Mouse (Mus musculus): Measurements from ENCODE around the gene Mreg.

DNA sequence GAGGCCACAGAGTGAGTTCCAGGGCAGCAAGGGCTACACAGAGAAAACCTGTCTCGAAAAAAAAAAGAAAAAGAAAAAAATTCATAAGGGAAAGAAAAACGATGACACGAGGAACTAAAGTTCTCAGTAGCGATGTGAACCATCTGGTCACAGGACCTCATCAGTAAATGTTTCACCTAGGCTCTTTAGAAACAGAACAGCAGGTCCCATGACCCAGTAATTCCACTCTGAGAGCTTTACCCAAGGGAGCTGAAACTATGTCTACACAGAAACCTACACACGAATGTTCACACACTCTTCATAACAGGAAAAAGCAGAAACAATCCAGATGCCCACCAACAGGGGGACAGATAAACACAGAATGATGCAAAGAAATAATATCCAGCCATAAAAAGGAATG lies 4.0 kb downstream of the Mreg start:
- TF ChIP-seq CTCF (IDR thresholded peaks at IDR 0.05; ENCODE audit: low read depth, low read length) = no peak
- TF ChIP-seq POLR2A (IDR thresholded peaks at IDR 0.05; ENCODE audit: extremely low read depth, insufficient read depth, low read length) = no peak

All from liver, adult 2 months (tissue).